Mouse (Mus musculus) intestine, postnatal 0 days (tissue): ENCODE data around the gene Acoxl. TPM values are rescaled to one million over a fixed set of nuclear protein-coding genes. Genes with fewer than 3 reads are reported as not detected.

Source experiments
- ATAC-seq: fragments of 200-750 bp; cut with Nextera tagmentation; 2 replicates; pipeline ENCODE4 v1.8.0; 2017; ENCODE audit warnings: mild to moderate bottlenecking, moderate TSS enrichment, moderate library complexity
- H3K27ac ChIP-seq: fragments of 300-500 bp; sonication (generic); 2 replicates; pipeline ENCODE4 v1.5.1; 2014; ENCODE audit warnings: mild to moderate bottlenecking, low read depth, low read length, moderate library complexity
- H3K27me3 ChIP-seq: fragments of 300-500 bp; sonication (generic); replicated peaks from 2 replicates; pipeline ENCODE4 v1.6.1; 2014; ENCODE audit warnings: low read length, mixed read lengths; ENCODE audit not compliant: control insufficient read depth, insufficient read depth
- H3K36me3 ChIP-seq: fragments of 300-500 bp; sonication (generic); 2 replicates; pipeline ENCODE4 v1.6.1; 2014; ENCODE audit warnings: mild to moderate bottlenecking, moderate library complexity; ENCODE audit not compliant: control insufficient read depth, insufficient read depth
- H3K4me1 ChIP-seq: fragments of 300-500 bp; sonication (generic); replicated peaks from 2 replicates; pipeline ENCODE4 v1.6.1; 2014; ENCODE audit warnings: antibody characterized with exemption, low read length, mixed read lengths; ENCODE audit not compliant: control insufficient read depth, insufficient read depth
- H3K4me2 ChIP-seq: fragments of 300-500 bp; sonication (generic); replicated peaks from 2 replicates; pipeline ENCODE4 v1.6.1; 2014; ENCODE audit warnings: low read depth, mild to moderate bottlenecking, moderate library complexity
- H3K4me3 ChIP-seq: fragments of 300-500 bp; sonication (generic); 2 replicates; pipeline ENCODE4 v1.5.1; 2014; ENCODE audit warnings: low read depth, low read length
- H3K9ac ChIP-seq: fragments of 300-500 bp; sonication (generic); 2 replicates; pipeline ENCODE4 v1.6.1; 2014; ENCODE audit warnings: mild to moderate bottlenecking, low read depth, low read length
- H3K9me3 ChIP-seq: fragments of 300-500 bp; sonication (generic); 2 replicates; pipeline ENCODE4 v1.6.1; 2016; ENCODE audit warnings: mixed run types; ENCODE audit not compliant: control insufficient read depth
- CTCF ChIP-seq: sonication (generic); IDR thresholded peaks from 2 replicates; pipeline ENCODE4 v1.5.1; 2016; ENCODE audit warnings: low read depth, mild to moderate bottlenecking, control low read depth, antibody characterized with exemption, moderate library complexity
- WGBS: fragments of 180-500 bp; shearing (Covaris S2); extraction: QIAGEN DNeasy Blood & Tissue Kit; methylation state at CpG from one replicate; pipeline ENCODE4 v1.1.7; 2014; 5-methylcytosine and 5-hydroxymethylcytosine counted together
- polyA plus RNA-seq: library from polyadenylated mRNA; unstranded; fragments of >200 nt; fragmentation: Nextera tagmentation; extraction: Ambion mirVana; gene quantifications from 2 replicates; pipeline ENCODE4 v1.2.1, GENCODE M21; 2015

Gene Acoxl
- polyA plus RNA-seq, 1 experiment from 2014 or later: 0.25 TPM

GRCm38 (mm10) chr2:127927452-127928273 lies 89.0 kb downstream of the Acoxl start:
- no peaks in the 10 kb centered on the region for H3K9me3 ChIP-seq
- WGBS: 39% methylated on average over 15 of the region's 15 CpGs
- TF ChIP-seq CTCF: no peak
- no peaks in the 10 kb centered on the region for H3K27me3 ChIP-seq
- H3K4me1 ChIP-seq: no peaks in the 10 kb centered on the region
- H3K36me3 ChIP-seq: no peaks in the 10 kb centered on the region
- H3K9ac ChIP-seq: no peak overlapping the region
- no peak overlapping the region for H3K4me2 ChIP-seq
- ATAC-seq: no peak
- no peak overlapping the region for H3K4me3 ChIP-seq
- no peak overlapping the region for H3K27ac ChIP-seq

- no peak overlapping the region for H3K27ac ChIP-seq
- TF ChIP-seq CTCF: no peak
- no peak overlapping the region for H3K4me3 ChIP-seq
- H3K4me1 ChIP-seq: no peaks in the 10 kb centered on the region
- H3K9me3 ChIP-seq: no peaks in the 10 kb centered on the region
- no peak overlapping the region for H3K9ac ChIP-seq
- no peak overlapping the region for H3K4me2 ChIP-seq
- H3K36me3 ChIP-seq: no peaks in the 10 kb centered on the region
- ATAC-seq: no peak
- WGBS: 38% methylated on average over 5 of the region's 5 CpGs
- H3K27me3 ChIP-seq: no peaks in the 10 kb centered on the region
Observed at GRCm38 (mm10) chr2:127928279-127928678, 89.6 kb downstream of the Acoxl start.

GRCm38 (mm10) chr2:127928871-127929270 lies 90.2 kb downstream of the Acoxl start:
- WGBS: 68% methylated on average over 4 of the region's 4 CpGs
- Histone ChIP-seq H3K36me3 (no peaks in the 10 kb centered on the region), H3K4me2 (no peak overlapping the region), H3K27me3 (no peaks in the 10 kb centered on the region), H3K27ac (no peak overlapping the region), H3K9me3 (no peaks in the 10 kb centered on the region), H3K4me3 (no peak overlapping the region), H3K4me1 (no peaks in the 10 kb centered on the region), H3K9ac (no peak overlapping the region)
- no peak for ATAC-seq
- TF ChIP-seq CTCF: no peak

GRCm38 (mm10) chr2:127929939-127930715 lies 91.5 kb downstream of the Acoxl start:
- no peaks in the 10 kb centered on the region for H3K9me3 ChIP-seq
- no peak overlapping the region for H3K4me3 ChIP-seq
- WGBS: 79% methylated on average over 6 of the region's 6 CpGs
- no peak overlapping the region for H3K9ac ChIP-seq
- no peaks in the 10 kb centered on the region for H3K36me3 ChIP-seq
- no peak for ATAC-seq
- no peaks in the 10 kb centered on the region for H3K27me3 ChIP-seq
- H3K27ac ChIP-seq: no peak overlapping the region
- H3K4me2 ChIP-seq: no peak overlapping the region
- TF ChIP-seq CTCF: no peak
- no peaks in the 10 kb centered on the region for H3K4me1 ChIP-seq

GRCm38 (mm10) chr2:127931576-127931975 lies 92.9 kb downstream of the Acoxl start:
- no peak for ATAC-seq
- Histone ChIP-seq H3K27me3 (no peaks in the 10 kb centered on the region), H3K4me3 (no peak overlapping the region), H3K9me3 (no peaks in the 10 kb centered on the region), H3K36me3 (no peaks in the 10 kb centered on the region), H3K9ac (no peak overlapping the region), H3K27ac (no peak overlapping the region), H3K4me1 (no peaks in the 10 kb centered on the region), H3K4me2 (no peak overlapping the region)
- TF ChIP-seq CTCF: no peak
- WGBS: 81% methylated on average over 4 of the region's 4 CpGs

GRCm38 (mm10) chr2:127933531-127933931 lies 94.9 kb downstream of the Acoxl start:
- Histone ChIP-seq H3K36me3 (no peaks in the 10 kb centered on the region), H3K4me3 (no peak overlapping the region), H3K27me3 (no peaks in the 10 kb centered on the region), H3K27ac (no peak overlapping the region), H3K4me1 (no peaks in the 10 kb centered on the region), H3K9me3 (no peaks in the 10 kb centered on the region), H3K9ac (no peak overlapping the region), H3K4me2 (no peak overlapping the region)
- TF ChIP-seq CTCF: no peak
- WGBS: 87% methylated on average over 3 of the region's 3 CpGs
- ATAC-seq: no peak
